Mouse (Mus musculus) erythroblast, embryonic 14.5 days (primary cell): Measurements from ENCODE around the gene Rbck1.

Experiments used
- GATA1 ChIP-seq: IDR thresholded peaks from 2 replicates; pipeline ENCODE4 v1.6.1; 2012; ENCODE audit warnings: low read length, inconsistent platforms, mixed read lengths
- TAL1 ChIP-seq: IDR thresholded peaks from 3 replicates; pipeline ENCODE4 v1.6.1; 2012; ENCODE audit warnings: low read length, inconsistent platforms, mixed read lengths

DNA sequence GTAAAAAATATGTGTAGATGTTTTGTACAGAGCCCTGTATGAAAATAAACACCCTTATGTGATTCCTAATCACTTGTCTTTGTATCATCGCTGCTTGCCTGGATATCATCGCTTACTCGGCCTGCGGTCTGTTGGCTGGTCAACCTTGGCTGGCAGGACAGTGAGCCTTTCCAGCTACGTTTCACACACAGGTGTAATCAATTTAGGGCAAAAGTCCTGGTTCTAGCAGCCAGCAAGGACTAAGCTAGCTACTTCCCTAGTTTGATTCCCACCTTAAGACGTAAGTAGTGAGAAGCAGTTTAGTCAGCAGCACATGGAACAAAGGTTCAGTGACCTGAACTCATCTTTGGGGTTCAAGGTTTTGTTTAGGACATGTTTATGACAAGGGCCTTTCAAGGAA, 18.5 kb downstream of the Rbck1 start:
- TF ChIP-seq GATA1, result no peak
- no peak for TF ChIP-seq TAL1
